ENCODE assay signal across 21 mouse cellular contexts in the genomic region with DNA sequence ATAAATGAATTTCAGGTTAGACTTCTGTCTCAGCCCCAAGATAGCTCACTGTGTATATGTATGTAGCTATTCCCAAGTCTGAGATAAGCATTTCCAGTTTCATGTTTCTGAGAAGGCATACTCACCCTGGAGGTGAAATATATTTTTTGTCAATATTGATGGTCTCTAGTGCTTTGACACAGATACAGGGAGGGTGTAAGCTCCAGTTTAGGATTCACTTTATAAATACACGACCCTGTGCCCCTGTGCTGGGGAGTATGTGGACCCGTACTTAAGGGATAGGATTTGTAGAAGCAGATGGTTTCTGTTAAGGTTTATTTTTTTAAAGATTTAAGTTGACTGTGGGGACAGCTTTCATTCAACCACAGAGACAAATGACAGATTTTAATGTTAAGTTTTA.
A peak's percentile ranks its signal among the peaks of the same experiment; 100 is the strongest.
DNase-seq lines count a peak whose midpoint lies in the region; ATAC-seq and TF ChIP-seq lines count a peak whose summit lies in the region.
"Had no signal": no experiment of that assay in that cellular context is flagged by ENCODE, and none has a peak within 500 bp of the region (broad histone marks: within the 10 kb centered on the region; RNA-seq: fewer than 3 reads in every experiment).

No protein-coding gene starts in this region.

- H3K4me2 ChIP-seq in kidney, embryonic 14.5 days (replicated peaks; ENCODE audit: low read depth, low read length): no peak overlapping the region
- no peak overlapping the region for H3K4me2 ChIP-seq in kidney, embryonic 15.5 days
- no peak overlapping the region for H3K4me2 ChIP-seq in kidney, embryonic 16.5 days (replicated peaks; ENCODE audit: low read depth, low read length)

- H3K27ac ChIP-seq in kidney, embryonic 14.5 days (ENCODE audit: low read depth, low read length): no peak overlapping the region
- H3K27ac ChIP-seq in kidney, embryonic 15.5 days: no peak overlapping the region
- no peak overlapping the region for H3K27ac ChIP-seq in kidney, embryonic 16.5 days (ENCODE audit: low read length)
- no peak overlapping the region for H3K27ac ChIP-seq in kidney, adult 2 months (ENCODE audit: insufficient read depth, low read depth, low read length)

- no peak overlapping the region for H3K9ac ChIP-seq in kidney, embryonic 14.5 days (ENCODE audit: low read depth, low read length)
- no peak overlapping the region for H3K9ac ChIP-seq in kidney, embryonic 15.5 days
- H3K9ac ChIP-seq in kidney, embryonic 16.5 days (replicated peaks; ENCODE audit: low read length): no peak overlapping the region

- TF ChIP-seq CTCF in kidney, adult 2 months (conservative IDR thresholded peaks at IDR 0.05; ENCODE audit: insufficient read depth, insufficient read length, low read depth, low read length): no peak

- H3K4me3 ChIP-seq in kidney, embryonic 14.5 days (ENCODE audit: low read length): no peak overlapping the region
- no peak overlapping the region for H3K4me3 ChIP-seq in kidney, embryonic 15.5 days (replicated peaks)
- no peak overlapping the region for H3K4me3 ChIP-seq in kidney, embryonic 16.5 days (ENCODE audit: low read length)
- H3K4me3 ChIP-seq in kidney, adult 2 months (ENCODE audit: insufficient read depth, low read depth, low read length): no peak overlapping the region

- no peaks in the 10 kb centered on the region for H3K27me3 ChIP-seq in kidney, embryonic 14.5 days (ENCODE audit: control insufficient read depth, insufficient read depth, low read length)
- no peaks in the 10 kb centered on the region for H3K27me3 ChIP-seq in kidney, embryonic 15.5 days
- H3K27me3 ChIP-seq in kidney, embryonic 16.5 days (ENCODE audit: insufficient read depth, low read length): no peaks in the 10 kb centered on the region
- no peaks in the 10 kb centered on the region for H3K27me3 ChIP-seq in kidney, adult 2 months (replicated peaks; ENCODE audit: control insufficient read depth, insufficient read depth, low read length)
- H3K27me3 ChIP-seq: CH12.LX had no signal

- H3K4me1 ChIP-seq in kidney, embryonic 14.5 days (ENCODE audit: control insufficient read depth, insufficient read depth, low read length): 0 out of 2 replicates have a peak, but pooled peaks cover 2% of the 10 kb centered on the region
- H3K4me1 ChIP-seq in kidney, embryonic 15.5 days: peaks cover 3% of the 10 kb centered on the region; the same call in 1 of the 2 replicates
- H3K4me1 ChIP-seq in kidney, embryonic 16.5 days (ENCODE audit: insufficient read depth, low read length): peaks cover 12% of the 10 kb centered on the region; the same call in 1 of the 2 replicates
- H3K4me1 ChIP-seq in kidney, adult 2 months (ENCODE audit: control insufficient read depth, insufficient read depth, low read length): no peaks in the 10 kb centered on the region

- DNase-seq in kidney, postnatal 4 days: no peak
- no peak for DNase-seq in kidney, postnatal 14 days
- no peak for DNase-seq in kidney, adult 2 months
- DNase-seq: adrenal gland, adult 2 months; adrenal gland, adult 8-10 months; adrenal gland, postnatal 10 days; adrenal gland, postnatal 14 days; adrenal gland, postnatal 25 days; adrenal gland, postnatal 36 days; B cell, adult 2 months; cerebellum, adult 11 months; cerebellum, adult 11-12 months; cerebellum, adult 18-20 months had no signal

- H3K36me3 ChIP-seq in kidney, embryonic 14.5 days (ENCODE audit: control insufficient read depth, insufficient read depth, low read length): no peaks in the 10 kb centered on the region
- H3K36me3 ChIP-seq in kidney, embryonic 15.5 days: no peaks in the 10 kb centered on the region
- H3K36me3 ChIP-seq in kidney, embryonic 16.5 days (ENCODE audit: insufficient read depth, low read length): no peaks in the 10 kb centered on the region
- H3K36me3 ChIP-seq in kidney, adult 2 months (ENCODE audit: control insufficient read depth, insufficient read depth, low read length): no peaks in the 10 kb centered on the region
- H3K36me3 ChIP-seq: G1E had no signal

- peak; percentile 67; the same call in 1 of the 2 replicates for ATAC-seq in kidney, embryonic 14.5 days (ENCODE audit: low FRiP score, low TSS enrichment)
- peak; percentile 85 for ATAC-seq in kidney, embryonic 15.5 days (replicated peaks; ENCODE audit: low FRiP score)
- peak; percentile 53; the same call in 1 of the 2 replicates for ATAC-seq in kidney, embryonic 16.5 days (ENCODE audit: low FRiP score, low TSS enrichment)
- ATAC-seq: activated CD4-positive, CD25-positive, alpha-beta regulatory T cell, adult 4 months; CD4-positive, CD25-positive, alpha-beta regulatory T cell, adult 4 months; Patski had no signal

- 25% methylated on average over 2 of the region's 2 CpGs for WGBS in kidney, embryonic 14.5 days
- 29% methylated on average over 2 of the region's 2 CpGs for WGBS in kidney, embryonic 15.5 days
- WGBS in kidney, embryonic 16.5 days: 30% methylated on average over 2 of the region's 2 CpGs
- 62% methylated on average over 2 of the region's 2 CpGs for WGBS in kidney, adult 2 months

- no peak for TF ChIP-seq POLR2A in kidney, adult 2 months (IDR thresholded peaks at IDR 0.05; ENCODE audit: low read depth, low read length)

- H3K9me3 ChIP-seq in kidney, embryonic 14.5 days (ENCODE audit: control insufficient read depth, low read length): no peaks in the 10 kb centered on the region
- no peaks in the 10 kb centered on the region for H3K9me3 ChIP-seq in kidney, embryonic 15.5 days (replicated peaks)
- no peaks in the 10 kb centered on the region for H3K9me3 ChIP-seq in kidney, embryonic 16.5 days (ENCODE audit: low read length)
- H3K9me3 ChIP-seq: G1E had no signal
